Mouse (Mus musculus) lung, postnatal 36 days (tissue): ENCODE data around the gene Araf.
A peak's percentile ranks its signal among the peaks of the same experiment; 100 is the strongest.

Experiments
- DNase-seq: peaks from one replicate; pipeline ENCODE4 v3.0.0; 2022; ENCODE audit warnings: mixed read lengths

Gene Araf

DNA sequence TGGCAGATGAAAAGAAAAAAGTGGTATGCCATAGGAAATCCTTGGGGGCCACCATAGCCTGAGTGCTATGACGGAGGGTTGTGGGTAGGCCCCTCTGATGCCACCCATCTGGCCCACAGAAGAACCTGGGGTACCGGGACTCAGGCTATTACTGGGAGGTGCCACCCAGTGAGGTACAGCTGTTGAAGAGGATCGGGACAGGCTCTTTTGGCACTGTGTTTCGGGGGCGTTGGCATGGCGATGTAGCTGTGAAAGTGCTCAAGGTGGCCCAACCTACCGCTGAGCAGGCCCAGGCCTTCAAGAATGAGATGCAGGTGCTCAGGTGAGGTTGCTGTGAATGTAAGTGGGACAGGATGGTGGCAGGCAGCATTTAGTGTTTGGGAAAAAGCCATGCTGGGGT lies 56.2 kb downstream of the Araf start:
- no peak for DNase-seq

DNA sequence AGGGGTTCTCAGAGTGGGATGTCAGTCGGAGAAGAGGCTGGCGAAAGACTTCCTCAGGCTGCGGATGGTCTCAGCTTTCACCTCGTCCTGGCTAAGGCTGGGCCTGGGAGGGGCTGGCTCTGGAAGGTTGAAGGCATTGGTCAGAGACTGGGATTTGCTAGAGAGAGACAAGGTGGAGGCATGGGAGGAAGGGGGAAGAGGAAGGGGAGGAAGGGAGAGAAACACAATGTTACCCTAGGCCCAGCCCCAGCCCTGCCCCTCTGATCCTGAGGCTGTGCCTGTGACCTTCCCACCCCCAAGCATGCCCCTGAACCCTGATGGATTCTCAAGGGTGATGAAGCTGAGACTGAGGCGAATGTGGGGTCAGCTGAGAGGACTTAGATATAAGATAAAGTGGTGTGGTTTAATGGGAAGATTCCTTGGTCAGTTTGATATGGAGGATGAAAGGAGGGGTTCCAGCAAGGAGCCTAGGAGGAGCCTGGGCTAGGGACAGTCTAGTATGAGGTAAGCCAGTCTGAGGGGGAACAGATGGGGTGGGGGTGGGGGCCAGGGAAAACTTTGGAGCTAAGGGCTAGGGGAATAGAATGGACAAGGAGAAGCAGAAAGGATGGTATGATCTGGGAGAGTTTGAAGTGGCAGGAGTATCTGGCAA lies 64.0 kb downstream of the Araf start:
- no peak for DNase-seq

GRCm38 (mm10) chrX:20862105-20863065 lies 64.8 kb downstream of the Araf start:
- no peak for DNase-seq

DNA sequence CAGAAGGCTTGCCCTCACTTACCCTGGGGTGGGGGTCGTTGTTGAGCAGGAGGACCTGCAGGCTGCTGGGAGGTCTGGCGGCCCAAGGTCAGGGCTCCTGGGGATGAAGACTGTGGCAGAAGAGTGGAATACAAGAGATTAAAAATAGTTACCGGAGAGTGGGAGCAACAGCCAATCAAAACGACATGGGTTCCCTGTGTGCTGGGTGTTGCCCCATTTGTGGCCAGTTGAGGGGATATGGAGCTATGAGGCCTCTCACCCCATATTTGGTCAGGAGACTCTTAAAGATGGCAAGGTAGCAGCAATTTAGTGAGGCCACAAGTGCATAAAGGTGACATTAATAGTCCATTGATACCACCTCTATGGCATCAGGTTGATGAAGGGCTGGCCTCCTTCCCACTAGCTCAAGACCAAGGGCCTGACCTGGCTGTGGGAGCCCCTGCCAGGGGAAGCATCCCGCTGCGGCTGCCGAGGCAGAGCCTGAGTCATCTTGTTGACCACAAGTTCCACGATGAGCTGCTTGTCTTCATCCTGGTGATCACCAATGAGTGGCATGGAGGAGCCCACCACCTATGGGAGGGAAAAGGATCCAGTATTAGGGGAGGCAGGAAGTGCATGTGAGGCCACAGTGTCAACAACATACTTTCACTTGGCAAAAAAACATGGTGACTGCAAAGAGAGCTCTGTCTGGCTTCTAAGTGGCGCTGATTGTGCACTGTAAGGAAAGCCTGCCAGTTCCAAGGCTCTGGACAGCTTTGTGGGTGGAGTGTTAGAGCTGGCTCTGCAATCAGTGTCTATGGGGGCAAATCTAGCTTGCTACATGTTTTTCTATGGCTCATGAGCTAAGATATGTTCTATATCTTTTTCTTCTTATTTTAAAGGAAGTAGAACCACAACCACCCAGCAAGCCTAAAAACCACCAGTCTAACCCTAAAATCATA lies 65.8 kb downstream of the Araf start:
- DNase-seq = no peak

- no peak for DNase-seq
Measured at GRCm38 (mm10) chrX:20868091-20868490, 70.5 kb downstream of the Araf start.

DNA sequence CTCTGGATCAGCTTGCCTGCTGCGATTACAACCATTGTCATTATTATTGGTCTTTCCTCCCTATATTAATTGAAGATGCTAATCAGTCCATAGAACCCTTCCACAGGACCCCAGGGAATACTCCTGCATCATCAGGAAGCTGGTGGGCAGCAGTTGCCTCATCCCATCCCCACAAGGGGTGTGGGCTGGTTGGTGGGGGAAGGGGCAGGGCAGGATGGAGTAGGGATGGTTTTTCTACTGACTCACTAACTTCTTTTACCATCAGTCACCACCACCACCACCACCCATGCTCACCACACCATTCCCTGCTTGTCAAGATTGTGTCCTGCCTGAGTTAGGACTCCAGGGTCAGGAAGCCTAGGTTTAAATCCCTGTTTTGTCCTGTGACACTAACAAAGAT lies 71.6 kb downstream of the Araf start:
- DNase-seq = no peak

GRCm38 (mm10) chrX:20869962-20870513 lies 72.4 kb downstream of the Araf start, which contains the start of gene Timp1:
TSS of gene Timp1 (plus strand) at chrX:20870166.
- DNase-seq = peak; percentile 32

GRCm38 (mm10) chrX:20872928-20873500 lies 75.4 kb downstream of the Araf start:
- DNase-seq = no peak

GRCm38 (mm10) chrX:20875241-20875640 lies 77.6 kb downstream of the Araf start:
- DNase-seq = no peak

GRCm38 (mm10) chrX:20910074-20910473 lies 112.5 kb downstream of the Araf start:
- no peak for DNase-seq
